Mouse (Mus musculus) heart, postnatal 0 days (tissue): ENCODE measurements around the gene Olfr1314. TPM values are rescaled to one million over a fixed set of nuclear protein-coding genes. Genes with fewer than 3 reads are reported as not detected.

Experiments used
- ATAC-seq: fragments of 200-750 bp; cut with Nextera tagmentation; 2 replicates; pipeline ENCODE4 v1.8.0; 2017; ENCODE audit warnings: low read depth, moderate number of reproducible peaks, moderate library complexity; ENCODE audit not compliant: insufficient read depth
- DNase-seq: peaks from one replicate; pipeline ENCODE4 v3.0.0-alpha.2; 2016; ENCODE audit warnings: low spot score
- H3K27ac ChIP-seq: fragments of 300-500 bp; sonication (generic); 2 replicates; pipeline ENCODE4 v1.5.1; 2014; ENCODE audit warnings: low read depth, mild to moderate bottlenecking
- H3K27me3 ChIP-seq: fragments of 300-500 bp; sonication (generic); 2 replicates; pipeline ENCODE4 v1.6.1; 2014; ENCODE audit warnings: low read length, mixed read lengths; ENCODE audit not compliant: control insufficient read depth, insufficient read depth
- H3K36me3 ChIP-seq: fragments of 300-500 bp; sonication (generic); replicated peaks from 2 replicates; pipeline ENCODE4 v1.6.1; 2014; ENCODE audit warnings: low read length, mixed read lengths; ENCODE audit not compliant: control insufficient read depth, insufficient read depth
- H3K4me1 ChIP-seq: fragments of 300-500 bp; sonication (generic); 2 replicates; pipeline ENCODE4 v1.6.1; 2014; ENCODE audit warnings: antibody characterized with exemption; ENCODE audit not compliant: control insufficient read depth, insufficient read depth
- H3K4me2 ChIP-seq: fragments of 300-500 bp; sonication (generic); 2 replicates; pipeline ENCODE4 v1.6.1; 2014; ENCODE audit warnings: low read depth, mild to moderate bottlenecking, low read length, moderate library complexity
- H3K4me3 ChIP-seq: fragments of 300-500 bp; sonication (generic); 2 replicates; pipeline ENCODE4 v1.5.1; 2014; ENCODE audit warnings: low read depth, low read length
- H3K9ac ChIP-seq: fragments of 300-500 bp; sonication (generic); replicated peaks from 2 replicates; pipeline ENCODE4 v1.6.1; 2014; ENCODE audit warnings: low read depth, low read length, mixed read lengths
- H3K9me3 ChIP-seq: fragments of 300-500 bp; sonication (generic); replicated peaks from 2 replicates; pipeline ENCODE4 v1.6.1; 2016; ENCODE audit warnings: low read length; ENCODE audit not compliant: control insufficient read depth
- CTCF ChIP-seq: IDR thresholded peaks from 2 replicates; pipeline ENCODE4 v1.5.1; 2016; ENCODE audit warnings: antibody characterized with exemption, control low read depth, low read depth
- EP300 ChIP-seq: IDR thresholded peaks from 2 replicates; pipeline ENCODE4 v1.6.1; 2016; ENCODE audit warnings: antibody characterized with exemption, low read depth
- WGBS: fragments of 180-500 bp; shearing (Covaris S2); extraction: QIAGEN DNeasy Blood & Tissue Kit; methylation state at CpG from one replicate; pipeline ENCODE4 v1.1.7; 2014; 5-methylcytosine and 5-hydroxymethylcytosine counted together
- polyA plus RNA-seq: library from polyadenylated mRNA; unstranded; fragments of >200 nt; fragmentation: Nextera tagmentation; extraction: Ambion mirVana; gene quantifications from 2 replicates; pipeline ENCODE4 v1.2.1, GENCODE M21; 2015
- total RNA-seq: library from RNA; depleted of rRNA; stranded (reverse); fragments of >200 nt; gene quantifications from 2 replicates; pipeline ENCODE4 v1.2.3, GENCODE M21; 2014; ENCODE audit warnings: low replicate concordance; rRNA removed

Olfr1314 gene
- total RNA-seq: not detected in 2 replicates
- not detected in 2 replicates for polyA plus RNA-seq

DNA sequence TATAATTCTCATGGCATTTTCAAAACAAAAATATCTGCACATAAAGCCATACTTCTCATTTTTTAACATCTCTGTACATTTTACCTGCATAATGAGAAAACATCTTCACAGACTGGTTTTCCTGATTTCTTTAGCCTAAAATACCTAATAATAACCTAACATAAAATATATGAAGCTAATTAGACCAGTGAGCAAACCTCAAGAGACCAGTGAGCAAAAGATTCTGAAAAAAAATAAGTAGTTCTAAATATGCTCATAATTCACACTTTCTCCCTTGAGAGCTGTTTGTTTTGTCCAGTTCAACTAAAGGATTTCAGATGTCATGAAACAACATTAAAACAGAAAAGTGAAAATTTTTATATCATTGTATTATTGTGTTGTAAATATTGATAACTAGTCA lies at the start of gene Olfr1314:
Gene Olfr1314, minus strand, starts transcription at position 101 of the 400 bp plus-strand sequence.
- Histone ChIP-seq H3K9me3 (no peaks in the 10 kb centered on the region), H3K4me1 (no peaks in the 10 kb centered on the region), H3K9ac (no peak within 1 kb of the TSS), H3K36me3 (no peaks in the 10 kb centered on the region), H3K27me3 (no peaks in the 10 kb centered on the region), H3K27ac (no peak within 1 kb of the TSS), H3K4me3 (no peak within 1 kb of the TSS), H3K4me2 (no peak within 1 kb of the TSS)
- ATAC-seq (no peak), DNase-seq (no peak)
- TF ChIP-seq CTCF: no peak
- TF ChIP-seq EP300: no peak

GRCm38 (mm10) chr2:112140029-112140428 lies 43.4 kb upstream of the Olfr1314 start, which contains the start of gene Olfr1317:
TSS of gene Olfr1317 (plus strand) at chr2:112140329.
- Histone ChIP-seq H3K4me1 (no peaks in the 10 kb centered on the region), H3K4me2 (no peak within 1 kb of the TSS), H3K27me3 (no peaks in the 10 kb centered on the region), H3K9me3 (no peaks in the 10 kb centered on the region), H3K4me3 (no peak within 1 kb of the TSS), H3K27ac (no peak within 1 kb of the TSS), H3K9ac (no peak within 1 kb of the TSS), H3K36me3 (no peaks in the 10 kb centered on the region)
- DNase-seq (no peak), ATAC-seq (no peak)
- WGBS: 65% methylated on average over 2 of the region's 2 CpGs
- TF ChIP-seq EP300 (no peak), CTCF (no peak)

- no peak for ATAC-seq
- DNase-seq: no peak
- TF ChIP-seq CTCF (no peak), EP300 (no peak)
- Histone ChIP-seq H3K4me1 (no peaks in the 10 kb centered on the region), H3K9me3 (no peaks in the 10 kb centered on the region), H3K27ac (no peak within 1 kb of the TSS), H3K36me3 (no peaks in the 10 kb centered on the region), H3K27me3 (no peaks in the 10 kb centered on the region), H3K9ac (no peak within 1 kb of the TSS), H3K4me2 (no peak within 1 kb of the TSS), H3K4me3 (no peak within 1 kb of the TSS)
- 75% methylated on average over 2 of the region's 2 CpGs for WGBS
Measured at GRCm38 (mm10) chr2:112134877-112135276, 38.3 kb upstream of the Olfr1314 start, which contains the start of gene Olfr1316. TSS of gene Olfr1316 (minus strand) at chr2:112134977.

DNA sequence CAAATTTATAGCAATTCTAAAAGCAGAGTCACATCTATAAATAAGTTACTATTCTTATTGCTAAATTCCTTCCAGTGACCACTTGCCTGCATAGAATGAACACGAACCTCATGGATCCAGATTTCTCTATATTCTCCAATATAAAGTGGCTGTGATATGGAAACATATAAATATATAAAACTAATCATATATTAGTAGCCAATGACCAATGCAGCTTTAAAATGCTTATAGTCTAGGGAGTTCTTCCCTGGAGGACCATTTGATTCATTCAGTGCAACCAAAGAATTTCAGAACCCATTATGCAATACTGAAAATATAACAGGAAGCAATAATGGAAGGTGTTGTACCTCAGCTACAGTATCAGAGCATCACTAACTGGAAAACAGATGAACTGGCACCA lies 18.8 kb upstream of the Olfr1314 start, which contains the start of gene Olfr1315-ps1:
Gene Olfr1315-ps1, minus strand, starts transcription at position 101 of the 400 bp plus-strand sequence.
- no peak within 1 kb of the TSS for H3K9ac ChIP-seq
- TF ChIP-seq EP300: no peak
- no peak for TF ChIP-seq CTCF
- H3K4me3 ChIP-seq: no peak within 1 kb of the TSS
- ATAC-seq: no peak
- H3K4me2 ChIP-seq: no peak within 1 kb of the TSS
- no peaks in the 10 kb centered on the region for H3K27me3 ChIP-seq
- WGBS: 56% methylated on average over 1 of the region's 1 CpGs
- no peak within 1 kb of the TSS for H3K27ac ChIP-seq
- H3K9me3 ChIP-seq: no peaks in the 10 kb centered on the region
- H3K36me3 ChIP-seq: no peaks in the 10 kb centered on the region
- no peak for DNase-seq
- no peaks in the 10 kb centered on the region for H3K4me1 ChIP-seq

- DNase-seq (no peak), ATAC-seq (no peak)
- no peaks in the 10 kb centered on the region for H3K36me3 ChIP-seq
- H3K9ac ChIP-seq: no peak within 1 kb of the TSS
- H3K4me1 ChIP-seq: no peaks in the 10 kb centered on the region
- H3K9me3 ChIP-seq: no peaks in the 10 kb centered on the region
- TF ChIP-seq EP300 (no peak), CTCF (no peak)
- no peaks in the 10 kb centered on the region for H3K27me3 ChIP-seq
- H3K4me3 ChIP-seq: no peak within 1 kb of the TSS
- H3K27ac ChIP-seq: no peak within 1 kb of the TSS
- no peak within 1 kb of the TSS for H3K4me2 ChIP-seq
Measured at GRCm38 (mm10) chr2:112077743-112078142, 18.8 kb downstream of the Olfr1314 start, which contains the start of gene Olfr1313. TSS of gene Olfr1313 (minus strand) at chr2:112077843.

DNA sequence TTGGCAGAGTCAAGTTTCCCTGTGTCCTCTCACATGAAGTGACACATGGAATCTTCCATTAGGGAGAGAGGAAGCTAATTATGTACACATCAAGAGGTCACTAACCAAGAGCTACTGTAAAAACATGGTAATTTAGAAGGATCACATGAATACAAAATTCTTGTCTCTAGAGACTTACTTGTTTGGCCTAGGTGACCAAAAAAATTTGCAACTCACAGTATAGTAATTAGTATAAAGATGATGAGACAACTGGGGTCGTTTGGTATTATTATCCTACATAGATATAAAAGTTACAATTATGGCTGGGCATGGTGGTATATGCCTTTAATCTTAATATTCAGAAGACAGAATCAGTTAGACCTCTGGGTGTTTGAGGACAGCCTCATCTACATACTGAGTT lies 46.4 kb downstream of the Olfr1314 start, which contains the start of gene Olfr1312:
Gene Olfr1312, minus strand, starts transcription at position 101 of the 400 bp plus-strand sequence.
- Histone ChIP-seq H3K27me3 (no peaks in the 10 kb centered on the region), H3K4me1 (no peaks in the 10 kb centered on the region), H3K4me3 (no peak within 1 kb of the TSS), H3K27ac (no peak within 1 kb of the TSS), H3K36me3 (no peaks in the 10 kb centered on the region), H3K9me3 (no peaks in the 10 kb centered on the region), H3K4me2 (no peak within 1 kb of the TSS), H3K9ac (no peak within 1 kb of the TSS)
- ATAC-seq (no peak), DNase-seq (no peak)
- no peak for TF ChIP-seq CTCF
- TF ChIP-seq EP300: no peak
- 13% methylated on average over 1 of the region's 1 CpGs for WGBS

Other genes starting within 250 kb of the Olfr1314 start
- gene Olfr1305, start 219.6 kb downstream of the Olfr1314 start, total RNA-seq: not detected in 2 replicates
- not detected in 2 replicates for gene Olfr1305, start 219.6 kb downstream of the Olfr1314 start, polyA plus RNA-seq
- not detected in 2 replicates for gene Olfr1306, start 180.5 kb downstream of the Olfr1314 start, total RNA-seq
- gene Olfr1306, start 180.5 kb downstream of the Olfr1314 start, polyA plus RNA-seq: not detected in 2 replicates
- not detected in 2 replicates for gene Olfr1307, start 147.3 kb downstream of the Olfr1314 start, total RNA-seq
- gene Olfr1307, start 147.3 kb downstream of the Olfr1314 start, polyA plus RNA-seq: not detected in 2 replicates
- gene Olfr1308, start 131.8 kb downstream of the Olfr1314 start, total RNA-seq: not detected in 2 replicates
- gene Olfr1308, start 131.8 kb downstream of the Olfr1314 start, polyA plus RNA-seq: not detected in 2 replicates
- gene Olfr1309, start 106.5 kb downstream of the Olfr1314 start, total RNA-seq: not detected in 2 replicates
- not detected in 2 replicates for gene Olfr1309, start 106.5 kb downstream of the Olfr1314 start, polyA plus RNA-seq
- gene Olfr1310, start 84.1 kb downstream of the Olfr1314 start, total RNA-seq: not detected in 2 replicates
- gene Olfr1310, start 84.1 kb downstream of the Olfr1314 start, polyA plus RNA-seq: not detected in 2 replicates
- gene Olfr1311, start 72.4 kb downstream of the Olfr1314 start, total RNA-seq: not detected in 2 replicates
- not detected in 2 replicates for gene Olfr1311, start 72.4 kb downstream of the Olfr1314 start, polyA plus RNA-seq
- not detected in 2 replicates for gene Olfr1312, start 46.5 kb downstream of the Olfr1314 start, total RNA-seq
- not detected in 2 replicates for gene Olfr1312, start 46.5 kb downstream of the Olfr1314 start, polyA plus RNA-seq
- not detected in 2 replicates for gene Olfr1313, start 18.9 kb downstream of the Olfr1314 start, total RNA-seq
- not detected in 2 replicates for gene Olfr1313, start 18.9 kb downstream of the Olfr1314 start, polyA plus RNA-seq
- not detected in 2 replicates for gene Olfr1315-ps1, start 18.7 kb upstream of the Olfr1314 start, total RNA-seq
- not detected in 2 replicates for gene Olfr1315-ps1, start 18.7 kb upstream of the Olfr1314 start, polyA plus RNA-seq
- gene Olfr1316, start 38.2 kb upstream of the Olfr1314 start, total RNA-seq: not detected in 2 replicates
- gene Olfr1316, start 38.2 kb upstream of the Olfr1314 start, polyA plus RNA-seq: not detected in 2 replicates
- gene Olfr1317, start 43.5 kb upstream of the Olfr1314 start, total RNA-seq: not detected in 2 replicates
- gene Olfr1317, start 43.5 kb upstream of the Olfr1314 start, polyA plus RNA-seq: not detected in 2 replicates
- gene Olfr1318, start 57.4 kb upstream of the Olfr1314 start, total RNA-seq: not detected in 2 replicates
- gene Olfr1318, start 57.4 kb upstream of the Olfr1314 start, polyA plus RNA-seq: not detected in 2 replicates
- 5.0 and 10.0 TPM in 2 replicates for gene Lpcat4, start 142.7 kb upstream of the Olfr1314 start, total RNA-seq
- 3.1 and 3.6 TPM in 2 replicates for gene Lpcat4, start 142.7 kb upstream of the Olfr1314 start, polyA plus RNA-seq
- gene Nutm1, start 162.5 kb upstream of the Olfr1314 start, total RNA-seq: not detected in 2 replicates
- not detected in 2 replicates for gene Nutm1, start 162.5 kb upstream of the Olfr1314 start, polyA plus RNA-seq
- 95.5 and 125 TPM in 2 replicates for gene Nop10, start 165.1 kb upstream of the Olfr1314 start, total RNA-seq
- gene Nop10, start 165.1 kb upstream of the Olfr1314 start, polyA plus RNA-seq: 148 and 154 TPM in 2 replicates
- gene Slc12a6, start 169.0 kb upstream of the Olfr1314 start, total RNA-seq: 42.8 and 48.1 TPM in 2 replicates
- gene Slc12a6, start 169.0 kb upstream of the Olfr1314 start, polyA plus RNA-seq: 6.5 and 7.2 TPM in 2 replicates
- gene Gm21985, start 169.5 kb upstream of the Olfr1314 start, total RNA-seq: not detected in 2 replicates
- not detected in 2 replicates for gene Gm21985, start 169.5 kb upstream of the Olfr1314 start, polyA plus RNA-seq